Mouse (Mus musculus) hindbrain, embryonic 16.5 days (tissue): ENCODE results near the gene Pelp1. TPM values are rescaled to one million over a fixed set of nuclear protein-coding genes. Genes with fewer than 3 reads are reported as not detected.

Experiments
- ATAC-seq: fragments of 200-750 bp; cut with Nextera tagmentation; 2 replicates; pipeline ENCODE4 v1.8.0; 2017; ENCODE audit warnings: moderate TSS enrichment, moderate library complexity
- H3K27ac ChIP-seq: fragments of 300-500 bp; sonication (generic); 2 replicates; pipeline ENCODE4 v1.5.1; 2014; ENCODE audit warnings: low read depth, mild to moderate bottlenecking, control low read depth, low read length, moderate library complexity
- H3K27me3 ChIP-seq: fragments of 300-500 bp; sonication (generic); replicated peaks from 2 replicates; pipeline ENCODE4 v1.6.1; 2014; ENCODE audit warnings: low read length; ENCODE audit not compliant: control insufficient read depth, insufficient read depth
- H3K36me3 ChIP-seq: fragments of 300-500 bp; sonication (generic); 2 replicates; pipeline ENCODE4 v1.6.1; 2014; ENCODE audit warnings: mild to moderate bottlenecking, low read length, moderate library complexity, mixed read lengths; ENCODE audit not compliant: control insufficient read depth, insufficient read depth
- H3K4me1 ChIP-seq: fragments of 300-500 bp; sonication (generic); 2 replicates; pipeline ENCODE4 v1.6.1; 2014; ENCODE audit warnings: low read depth, low read length; ENCODE audit not compliant: control insufficient read depth, insufficient read depth
- H3K4me2 ChIP-seq: fragments of 300-500 bp; sonication (generic); 2 replicates; pipeline ENCODE4 v1.6.1; 2014; ENCODE audit warnings: mild to moderate bottlenecking, low read length, control low read depth, moderate library complexity
- H3K4me3 ChIP-seq: fragments of 300-500 bp; sonication (generic); 2 replicates; pipeline ENCODE4 v1.5.1; 2014; ENCODE audit warnings: mild to moderate bottlenecking, low read length, control low read depth, moderate library complexity
- H3K9ac ChIP-seq: fragments of 300-500 bp; sonication (generic); 2 replicates; pipeline ENCODE4 v1.6.1; 2014; ENCODE audit warnings: low read depth, mild to moderate bottlenecking, control low read depth, low read length, moderate library complexity
- H3K9me3 ChIP-seq: fragments of 300-500 bp; sonication (generic); 2 replicates; pipeline ENCODE4 v1.6.1; 2014; ENCODE audit warnings: mild to moderate bottlenecking, low read length, moderate library complexity; ENCODE audit not compliant: control insufficient read depth
- WGBS: fragments of 180-500 bp; shearing (Covaris S2); extraction: QIAGEN DNeasy Blood & Tissue Kit; methylation state at CpG from one replicate; pipeline ENCODE4 v1.1.7; 2014; 5-methylcytosine and 5-hydroxymethylcytosine counted together
- polyA plus RNA-seq: library from polyadenylated mRNA; unstranded; fragments of >200 nt; fragmentation: Nextera tagmentation; extraction: Ambion mirVana; gene quantifications from 2 replicates; pipeline ENCODE4 v1.2.1, GENCODE M21; 2015

Pelp1 gene
- polyA plus RNA-seq, 1 experiment from 2014 or later = 31.7 TPM

DNA sequence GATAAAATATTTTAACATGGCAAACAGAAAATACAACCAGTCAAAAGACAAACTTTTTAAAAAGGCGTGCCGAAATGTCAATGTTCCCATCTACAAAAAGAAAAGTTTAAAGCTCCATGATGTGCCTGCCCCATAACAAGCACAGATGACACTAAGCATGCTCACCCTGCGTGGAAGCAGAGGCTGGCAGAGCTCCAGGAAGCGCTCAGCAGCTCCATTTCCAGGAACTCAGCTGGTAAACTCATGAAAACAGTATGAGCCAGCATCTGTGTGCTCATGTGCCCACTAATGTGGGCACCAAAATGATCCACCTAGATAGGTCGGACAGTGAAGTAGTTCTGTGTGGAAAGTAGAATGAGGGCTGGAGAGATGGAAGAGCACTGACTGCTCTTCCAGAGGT is 20.4 kb downstream of the Pelp1 start:
- Histone ChIP-seq H3K4me1 (no peaks in the 10 kb centered on the region), H3K4me3 (no peak overlapping the region), H3K36me3 (peaks cover 22% of the 10 kb centered on the region), H3K4me2 (no peak overlapping the region), H3K27me3 (no peaks in the 10 kb centered on the region), H3K9ac (no peak overlapping the region), H3K27ac (no peak overlapping the region), H3K9me3 (no peaks in the 10 kb centered on the region)
- WGBS = 83% methylated on average over 5 of the region's 5 CpGs
- ATAC-seq = no peak

DNA sequence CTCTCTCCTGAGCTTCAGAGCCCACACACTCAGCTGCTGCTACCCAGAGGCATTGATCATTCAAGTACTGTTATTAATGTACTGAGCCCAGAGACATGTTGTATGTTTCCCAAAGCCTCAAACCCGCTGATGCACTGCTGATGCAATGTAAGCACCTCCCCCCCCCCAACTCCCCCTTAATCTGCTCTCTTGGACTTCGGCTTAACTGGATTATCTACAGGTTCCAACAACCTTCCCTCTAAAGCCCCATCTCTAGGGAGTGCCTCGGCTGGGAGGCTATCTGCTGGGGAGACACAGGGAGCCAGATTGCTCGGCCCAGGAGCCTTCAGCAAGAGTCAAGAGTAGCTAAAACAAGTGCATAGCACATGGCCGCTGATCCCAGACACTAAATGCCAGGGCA is 22.4 kb downstream of the Pelp1 start:
- no peak for ATAC-seq
- Histone ChIP-seq H3K4me2 (no peak overlapping the region), H3K4me1 (no peaks in the 10 kb centered on the region), H3K27me3 (no peaks in the 10 kb centered on the region), H3K27ac (no peak overlapping the region), H3K9ac (no peak overlapping the region), H3K9me3 (no peaks in the 10 kb centered on the region), H3K36me3 (peaks cover 10% of the 10 kb centered on the region), H3K4me3 (no peak overlapping the region)
- 81% methylated on average over 5 of the region's 5 CpGs for WGBS

DNA sequence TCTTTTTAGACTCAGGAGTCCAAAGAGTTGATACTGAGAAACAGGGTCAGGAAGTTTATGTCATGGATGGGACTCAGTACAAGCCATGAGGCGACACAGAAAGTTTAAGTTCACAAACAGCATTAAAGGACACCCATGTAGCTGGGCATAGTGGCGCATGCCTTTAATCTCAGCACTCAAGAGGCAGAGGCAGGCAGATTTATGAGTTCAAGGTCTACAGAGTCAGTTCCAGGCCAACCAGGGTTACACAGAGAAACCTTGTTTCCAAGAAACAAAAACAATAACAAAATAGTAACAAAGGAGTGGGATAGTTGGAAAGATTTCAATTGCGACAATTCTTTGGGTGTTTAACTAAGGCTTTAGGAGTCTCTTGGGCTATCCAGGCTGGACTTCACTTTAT is 25.7 kb downstream of the Pelp1 start:
- H3K27ac ChIP-seq = no peak overlapping the region
- H3K9me3 ChIP-seq = no peaks in the 10 kb centered on the region
- H3K4me1 ChIP-seq = no peaks in the 10 kb centered on the region
- H3K4me3 ChIP-seq = no peak overlapping the region
- ATAC-seq = no peak
- no peaks in the 10 kb centered on the region for H3K27me3 ChIP-seq
- no peak overlapping the region for H3K9ac ChIP-seq
- no peak overlapping the region for H3K4me2 ChIP-seq
- whole genome bisulfite sequencing = 86% methylated on average over 3 of the region's 3 CpGs
- H3K36me3 ChIP-seq = peaks cover 2% of the 10 kb centered on the region; the same call in 1 of the 2 replicates

GRCm38 (mm10) chr11:70381330-70381729 is 28.5 kb downstream of the Pelp1 start:
- H3K9me3 ChIP-seq = no peaks in the 10 kb centered on the region
- ATAC-seq = no peak
- no peaks in the 10 kb centered on the region for H3K4me1 ChIP-seq
- peaks cover 2% of the 10 kb centered on the region; the same call in 1 of the 2 replicates for H3K36me3 ChIP-seq
- WGBS = 89% methylated on average over 2 of the region's 2 CpGs
- H3K4me3 ChIP-seq = no peak overlapping the region
- H3K9ac ChIP-seq = no peak overlapping the region
- no peaks in the 10 kb centered on the region for H3K27me3 ChIP-seq
- H3K4me2 ChIP-seq = no peak overlapping the region
- no peak overlapping the region for H3K27ac ChIP-seq

DNA sequence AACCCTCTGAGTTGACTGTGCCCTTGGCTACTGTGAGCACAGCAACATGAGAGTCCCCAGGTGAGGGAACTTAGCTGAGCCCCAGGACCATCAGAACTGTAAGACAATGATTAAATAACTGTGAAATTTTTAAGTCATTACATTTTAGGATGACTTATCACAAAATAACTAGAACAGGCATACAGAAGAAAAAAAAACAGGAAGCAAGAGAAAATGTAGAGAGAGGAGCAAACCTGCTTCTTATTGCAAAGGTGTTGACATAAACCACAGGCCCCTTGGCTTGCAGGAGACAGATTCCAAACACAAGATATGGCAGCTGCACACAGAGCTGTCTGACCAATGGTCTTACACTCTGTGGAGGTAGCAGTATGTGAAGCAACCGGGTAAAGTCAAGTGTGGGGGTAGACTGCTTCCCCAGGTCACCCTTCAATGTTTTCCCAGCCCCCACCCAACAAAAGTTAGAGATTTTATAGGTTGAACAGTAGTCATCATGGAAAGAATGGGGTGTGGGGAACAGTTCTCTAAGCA is 29.3 kb downstream of the Pelp1 start:
- no peak overlapping the region for H3K9ac ChIP-seq
- 80% methylated on average over 1 of the region's 1 CpGs for WGBS
- ATAC-seq = no peak

GRCm38 (mm10) chr11:70376054-70376453 is 33.8 kb downstream of the Pelp1 start:
- no peak for ATAC-seq
- Histone ChIP-seq H3K9me3 (no peaks in the 10 kb centered on the region), H3K4me2 (no peak overlapping the region), H3K4me1 (no peaks in the 10 kb centered on the region), H3K4me3 (no peak overlapping the region), H3K9ac (no peak overlapping the region), H3K36me3 (no peaks in the 10 kb centered on the region), H3K27ac (no peak overlapping the region), H3K27me3 (0 out of 2 replicates have a peak, but pooled peaks cover 4% of the 10 kb centered on the region)
- 91% methylated on average over 6 of the region's 6 CpGs for WGBS

More for the DNA sequence above, 29.3 kb downstream of the Pelp1 start:
- no peak overlapping the region for H3K4me2 ChIP-seq
- no peaks in the 10 kb centered on the region for H3K4me1 ChIP-seq
- no peak overlapping the region for H3K27ac ChIP-seq
- H3K4me3 ChIP-seq = no peak overlapping the region
- H3K9me3 ChIP-seq = no peaks in the 10 kb centered on the region
- no peaks in the 10 kb centered on the region for H3K27me3 ChIP-seq
- peaks cover under 1% of the 10 kb centered on the region; the same call in 1 of the 2 replicates for H3K36me3 ChIP-seq

- Histone ChIP-seq H3K9ac (no peak overlapping the region), H3K36me3 (no peaks in the 10 kb centered on the region), H3K27ac (no peak overlapping the region), H3K4me1 (no peaks in the 10 kb centered on the region), H3K27me3 (0 out of 2 replicates have a peak, but pooled peaks cover 4% of the 10 kb centered on the region), H3K4me3 (no peak overlapping the region), H3K4me2 (no peak overlapping the region), H3K9me3 (no peaks in the 10 kb centered on the region)
- ATAC-seq = no peak
- WGBS = 87% methylated on average over 3 of the region's 3 CpGs
Observed at GRCm38 (mm10) chr11:70374302-70374701, 35.5 kb downstream of the Pelp1 start.

GRCm38 (mm10) chr11:70372849-70373557 is 36.8 kb downstream of the Pelp1 start:
- 85% methylated on average over 7 of the region's 7 CpGs for WGBS
- no peaks in the 10 kb centered on the region for H3K9me3 ChIP-seq
- H3K9ac ChIP-seq = no peak overlapping the region
- no peak for ATAC-seq
- no peak overlapping the region for H3K4me3 ChIP-seq
- H3K27ac ChIP-seq = no peak overlapping the region
- H3K4me2 ChIP-seq = no peak overlapping the region
- 0 out of 2 replicates have a peak, but pooled peaks cover 4% of the 10 kb centered on the region for H3K27me3 ChIP-seq
- H3K4me1 ChIP-seq = no peaks in the 10 kb centered on the region
- H3K36me3 ChIP-seq = no peaks in the 10 kb centered on the region

- H3K4me2 ChIP-seq = no peak overlapping the region
- no peak overlapping the region for H3K9ac ChIP-seq
- H3K4me1 ChIP-seq = no peaks in the 10 kb centered on the region
- H3K36me3 ChIP-seq = no peaks in the 10 kb centered on the region
- no peak for ATAC-seq
- 0 out of 2 replicates have a peak, but pooled peaks cover 4% of the 10 kb centered on the region for H3K27me3 ChIP-seq
- no peaks in the 10 kb centered on the region for H3K9me3 ChIP-seq
- no peak overlapping the region for H3K4me3 ChIP-seq
- no peak overlapping the region for H3K27ac ChIP-seq
Observed at GRCm38 (mm10) chr11:70372396-70372795, 37.4 kb downstream of the Pelp1 start.
